Mouse (Mus musculus) liver, embryonic 14.5 days (tissue): ENCODE measurements around the gene Racgap1. TPM values are rescaled to one million over a fixed set of nuclear protein-coding genes. Genes with fewer than 3 reads are reported as not detected.

ENCODE experiments used
- ATAC-seq: fragments of 200-750 bp; cut with Nextera tagmentation; 2 replicates; pipeline ENCODE4 v1.8.0; 2017; ENCODE audit warnings: moderate number of reproducible peaks, mild to moderate bottlenecking, moderate library complexity; ENCODE audit not compliant: insufficient read depth
- DNase-seq, 3 experiments: peaks; one replicate each; pipeline ENCODE4 v3.0.0-alpha.2; 2012 to 2013; ENCODE audit warnings: low read depth in 3 of 3, low spot score in 3 of 3
- H3K27ac ChIP-seq: fragments of 300-500 bp; sonication (generic); 2 replicates; pipeline ENCODE4 v1.5.1; 2014; ENCODE audit warnings: moderate library complexity, mild to moderate bottlenecking, control low read depth, inconsistent platforms
- H3K27me3 ChIP-seq: fragments of 300-500 bp; sonication (generic); 2 replicates; pipeline ENCODE4 v1.6.1; 2014; ENCODE audit warnings: mild to moderate bottlenecking, low read length, moderate library complexity; ENCODE audit not compliant: control insufficient read depth, insufficient read depth
- H3K36me3 ChIP-seq: fragments of 300-500 bp; sonication (generic); replicated peaks from 2 replicates; pipeline ENCODE4 v1.6.1; 2014; ENCODE audit warnings: low read depth; ENCODE audit not compliant: control insufficient read depth, insufficient read depth
- H3K4me1 ChIP-seq, 2 experiments: fragments of 200-500 bp in 1 of 2; fragments of 300-500 bp in 1 of 2; sonication (generic) in 1 of 2; replicated peaks; 2 replicates each; pipeline ENCODE4 v1.6.1; 2012 to 2014; ENCODE audit warnings: antibody characterized with exemption in 1 of 2, inconsistent platforms in 1 of 2, low read length in 1 of 2; ENCODE audit not compliant: control insufficient read depth in 2 of 2, insufficient read depth in 2 of 2
- H3K4me2 ChIP-seq: fragments of 300-500 bp; sonication (generic); 2 replicates; pipeline ENCODE4 v1.6.1; 2014; ENCODE audit warnings: low read depth, mild to moderate bottlenecking, control low read depth, moderate library complexity
- H3K4me3 ChIP-seq, 2 experiments: fragments of 200-500 bp in 1 of 2; fragments of 300-500 bp in 1 of 2; sonication (generic) in 1 of 2; 2 replicates each; pipeline ENCODE4 v1.5.1; 2012 to 2014; ENCODE audit warnings: low read depth in 2 of 2, low read length in 2 of 2, mild to moderate bottlenecking in 2 of 2, control low read depth in 1 of 2, inconsistent platforms in 1 of 2, moderate library complexity in 1 of 2; ENCODE audit not compliant: insufficient read depth in 1 of 2
- H3K9ac ChIP-seq: fragments of 300-500 bp; sonication (generic); replicated peaks from 2 replicates; pipeline ENCODE4 v1.6.1; 2014; ENCODE audit warnings: mild to moderate bottlenecking, control low read depth, moderate library complexity
- H3K9me3 ChIP-seq: fragments of 300-500 bp; sonication (generic); 2 replicates; pipeline ENCODE4 v1.6.1; 2016; ENCODE audit warnings: low read length, mixed read lengths; ENCODE audit not compliant: control insufficient read depth
- CTCF ChIP-seq: IDR thresholded peaks from 2 replicates; pipeline ENCODE4 v1.5.1; 2016; ENCODE audit warnings: antibody characterized with exemption, low read depth, control low read depth
- EP300 ChIP-seq: IDR thresholded peaks from 2 replicates; pipeline ENCODE4 v1.6.1; 2016; ENCODE audit warnings: antibody characterized with exemption, low read depth
- WGBS: fragments of 180-500 bp; shearing (Covaris S2); extraction: QIAGEN DNeasy Blood & Tissue Kit; methylation state at CpG from one replicate; pipeline ENCODE4 v1.1.7; 2014; ENCODE audit not compliant: insufficient replicate concordance; 5-methylcytosine and 5-hydroxymethylcytosine counted together
- polyA plus RNA-seq, 2 experiments: library from polyadenylated mRNA; depleted of rRNA in 1 of 2; stranded (reverse) in 1 of 2; unstranded in 1 of 2; fragments of >200 nt; fragmentation: Nextera tagmentation in 1 of 2; extraction: Ambion mirVana in 1 of 2; gene quantifications; 2 replicates each; pipeline versions ENCODE4 v1.2.1 to v1.2.3; 2012 to 2014

The Racgap1 gene
- polyA plus RNA-seq, 2 experiments, result 51.1 to 53.5 TPM

- H3K4me1 ChIP-seq, result no peaks in the 10 kb centered on the region
- peaks cover 65% of the 10 kb centered on the region for H3K27me3 ChIP-seq
- no peaks in the 10 kb centered on the region for H3K9me3 ChIP-seq
- ATAC-seq, result no peak
- H3K4me3 ChIP-seq, result no peak overlapping the region
- DNase-seq, result no peak
- no peaks in the 10 kb centered on the region for H3K36me3 ChIP-seq
- H3K9ac ChIP-seq, result no peak overlapping the region
- no peak overlapping the region for H3K27ac ChIP-seq
- 53% methylated on average over 5 of the region's 5 CpGs for WGBS
- TF ChIP-seq CTCF, result no peak
- TF ChIP-seq EP300, result no peak
- no peak overlapping the region for H3K4me2 ChIP-seq
These were observed 58.6 kb downstream of the Racgap1 start for GRCm38 (mm10) chr15:99592877-99593276.

GRCm38 (mm10) chr15:99592177-99592576, 59.3 kb downstream of the Racgap1 start:
- ATAC-seq, result no peak
- Histone ChIP-seq H3K9me3 (no peaks in the 10 kb centered on the region), H3K27me3 (peaks cover 67% of the 10 kb centered on the region), H3K4me2 (no peak overlapping the region), H3K4me1 (no peaks in the 10 kb centered on the region), H3K9ac (no peak overlapping the region), H3K27ac (no peak overlapping the region), H3K4me3 (no peak overlapping the region), H3K36me3 (no peaks in the 10 kb centered on the region)
- DNase-seq, result no peak
- WGBS, result 58% methylated on average over 8 of the region's 8 CpGs
- TF ChIP-seq CTCF (no peak), EP300 (no peak)

- peaks cover 82% of the 10 kb centered on the region for H3K27me3 ChIP-seq
- ATAC-seq (no peak), DNase-seq (no peak)
- H3K9ac ChIP-seq, result no peak within 1 kb of the TSS
- 3% methylated on average over 79 of the region's 83 CpGs for WGBS
- no peaks in the 10 kb centered on the region for H3K36me3 ChIP-seq
- H3K27ac ChIP-seq, result no peak within 1 kb of the TSS
- no peak within 1 kb of the TSS for H3K4me3 ChIP-seq
- H3K9me3 ChIP-seq, result no peaks in the 10 kb centered on the region
- no peak within 1 kb of the TSS for H3K4me2 ChIP-seq
- no peak for TF ChIP-seq EP300
- TF ChIP-seq CTCF, result no peak
- H3K4me1 ChIP-seq, result no peaks in the 10 kb centered on the region
These were observed 60.9 kb downstream of the Racgap1 start, which contains the start of gene Aqp5 for GRCm38 (mm10) chr15:99590429-99591084. Aqp5 (plus strand) TSS chr15:99590782.

GRCm38 (mm10) chr15:99589704-99590103, 61.8 kb downstream of the Racgap1 start:
- 11% methylated on average over 7 of the region's 7 CpGs for WGBS
- Histone ChIP-seq H3K27me3 (peaks cover 88% of the 10 kb centered on the region), H3K27ac (no peak overlapping the region), H3K4me2 (no peak overlapping the region), H3K4me3 (no peak overlapping the region), H3K9me3 (no peaks in the 10 kb centered on the region), H3K36me3 (no peaks in the 10 kb centered on the region), H3K4me1 (no peaks in the 10 kb centered on the region), H3K9ac (no peak overlapping the region)
- TF ChIP-seq EP300, result no peak
- no peak for TF ChIP-seq CTCF
- no peak for DNase-seq
- no peak for ATAC-seq

GRCm38 (mm10) chr15:99589237-99589636, 62.2 kb downstream of the Racgap1 start:
- no peak overlapping the region for H3K9ac ChIP-seq
- WGBS, result 4% methylated on average over 9 of the region's 9 CpGs
- H3K27me3 ChIP-seq, result peaks cover 92% of the 10 kb centered on the region

More at GRCm38 (mm10) chr15:99589237-99589636, 62.2 kb downstream of the Racgap1 start:
- H3K4me2 ChIP-seq, result no peak overlapping the region
- ATAC-seq, result no peak
- H3K4me3 ChIP-seq, result no peak overlapping the region
- H3K36me3 ChIP-seq, result no peaks in the 10 kb centered on the region
- no peaks in the 10 kb centered on the region for H3K9me3 ChIP-seq
- DNase-seq, result no peak
- TF ChIP-seq CTCF (no peak), EP300 (no peak)
- no peaks in the 10 kb centered on the region for H3K4me1 ChIP-seq
- no peak overlapping the region for H3K27ac ChIP-seq
